Mouse (Mus musculus): ENCODE data around the gene Mtg2. TPM values are rescaled to one million over a fixed set of nuclear protein-coding genes. Genes with fewer than 3 reads are reported as not detected.

The Mtg2 gene
- polyA plus RNA-seq, 2 experiments, result 22.1 to 29.8 TPM

DNA sequence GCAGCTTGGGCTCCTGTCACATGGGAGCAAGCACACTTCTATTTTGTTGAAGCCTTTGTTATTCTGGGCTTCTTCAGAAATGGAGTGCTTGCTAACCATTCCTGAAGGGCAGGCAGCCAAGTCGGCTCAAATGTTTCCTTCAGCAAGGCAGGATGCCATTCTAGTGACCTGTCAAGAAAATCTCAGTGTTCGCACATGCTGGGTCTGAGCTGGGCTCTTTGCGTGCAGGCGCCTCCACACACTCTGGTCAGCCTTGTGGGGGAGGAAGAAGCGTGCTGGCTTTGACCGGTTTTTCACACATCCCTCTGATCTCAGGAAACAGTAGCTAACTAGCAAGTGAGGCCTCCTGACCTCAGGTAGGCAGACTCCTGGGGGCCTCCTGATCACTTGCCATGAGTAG lies 44.9 kb downstream of the Mtg2 start:
- WGBS, result 46% methylated on average over 6 of the region's 6 CpGs
- Histone ChIP-seq H3K9ac (ENCODE audit: low read depth, low read length, severe bottlenecking) (no peak overlapping the region), H3K36me3 (ENCODE audit: control insufficient read depth, insufficient read depth, low read length) (no peaks in the 10 kb centered on the region), H3K9me3 (ENCODE audit: control insufficient read depth, low read length) (no peaks in the 10 kb centered on the region), H3K4me1 (ENCODE audit: control insufficient read depth, insufficient read depth, low read length) (peaks cover 10% of the 10 kb centered on the region), H3K4me3 (replicated peaks; ENCODE audit: low read length) (no peak overlapping the region), H3K4me2 (replicated peaks; ENCODE audit: low read depth, low read length, severe bottlenecking) (no peak overlapping the region), H3K27ac (replicated peaks; ENCODE audit: low read depth, low read length) (no peak overlapping the region), H3K27me3 (ENCODE audit: control insufficient read depth, insufficient read depth, low read length) (no peaks in the 10 kb centered on the region)
- ATAC-seq (ENCODE audit: low FRiP score, low read depth) (no peak), DNase-seq (ENCODE audit: low spot score) (no peak)
- no peak for TF ChIP-seq POLR2A (IDR thresholded peaks at IDR 0.05; ENCODE audit: borderline replicate concordance, extremely low read depth, insufficient read depth, insufficient read length)

DNA sequence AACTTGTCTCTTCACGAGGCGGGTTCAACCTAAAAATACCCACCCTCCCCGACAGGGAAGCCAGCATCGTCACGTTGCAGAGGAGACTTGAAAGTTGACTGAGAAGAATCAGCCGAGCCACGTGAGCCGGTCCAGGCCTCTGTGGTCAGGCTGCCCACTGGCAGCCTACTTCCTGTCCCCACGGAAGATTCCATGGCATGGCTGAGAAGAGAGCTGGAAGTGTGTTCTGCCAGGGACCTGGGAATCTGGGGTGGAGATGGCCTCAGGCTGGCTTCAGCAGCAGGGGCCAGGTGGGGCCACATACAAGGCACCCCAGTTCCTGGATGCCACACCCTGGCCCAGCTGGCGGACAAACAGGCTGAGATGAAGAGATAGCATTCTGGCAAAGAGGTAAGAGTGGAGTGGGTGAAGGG lies 45.7 kb downstream of the Mtg2 start:
- H3K27ac ChIP-seq (replicated peaks; ENCODE audit: low read depth, low read length), result no peak overlapping the region
- peaks cover 11% of the 10 kb centered on the region for H3K4me1 ChIP-seq (ENCODE audit: control insufficient read depth, insufficient read depth, low read length)
- H3K4me3 ChIP-seq (replicated peaks; ENCODE audit: low read length), result no peak overlapping the region
- no peaks in the 10 kb centered on the region for H3K27me3 ChIP-seq (ENCODE audit: control insufficient read depth, insufficient read depth, low read length)
- DNase-seq (ENCODE audit: low spot score), result no peak
- 66% methylated on average over 10 of the region's 10 CpGs for WGBS
- ATAC-seq (ENCODE audit: low FRiP score, low read depth), result no peak
- no peaks in the 10 kb centered on the region for H3K9me3 ChIP-seq (ENCODE audit: control insufficient read depth, low read length)
- no peak overlapping the region for H3K4me2 ChIP-seq (replicated peaks; ENCODE audit: low read depth, low read length, severe bottlenecking)
- no peaks in the 10 kb centered on the region for H3K36me3 ChIP-seq (ENCODE audit: control insufficient read depth, insufficient read depth, low read length)
- H3K9ac ChIP-seq (ENCODE audit: low read depth, low read length, severe bottlenecking), result no peak overlapping the region
- no peak for TF ChIP-seq POLR2A (IDR thresholded peaks at IDR 0.05; ENCODE audit: borderline replicate concordance, extremely low read depth, insufficient read depth, insufficient read length)

DNA sequence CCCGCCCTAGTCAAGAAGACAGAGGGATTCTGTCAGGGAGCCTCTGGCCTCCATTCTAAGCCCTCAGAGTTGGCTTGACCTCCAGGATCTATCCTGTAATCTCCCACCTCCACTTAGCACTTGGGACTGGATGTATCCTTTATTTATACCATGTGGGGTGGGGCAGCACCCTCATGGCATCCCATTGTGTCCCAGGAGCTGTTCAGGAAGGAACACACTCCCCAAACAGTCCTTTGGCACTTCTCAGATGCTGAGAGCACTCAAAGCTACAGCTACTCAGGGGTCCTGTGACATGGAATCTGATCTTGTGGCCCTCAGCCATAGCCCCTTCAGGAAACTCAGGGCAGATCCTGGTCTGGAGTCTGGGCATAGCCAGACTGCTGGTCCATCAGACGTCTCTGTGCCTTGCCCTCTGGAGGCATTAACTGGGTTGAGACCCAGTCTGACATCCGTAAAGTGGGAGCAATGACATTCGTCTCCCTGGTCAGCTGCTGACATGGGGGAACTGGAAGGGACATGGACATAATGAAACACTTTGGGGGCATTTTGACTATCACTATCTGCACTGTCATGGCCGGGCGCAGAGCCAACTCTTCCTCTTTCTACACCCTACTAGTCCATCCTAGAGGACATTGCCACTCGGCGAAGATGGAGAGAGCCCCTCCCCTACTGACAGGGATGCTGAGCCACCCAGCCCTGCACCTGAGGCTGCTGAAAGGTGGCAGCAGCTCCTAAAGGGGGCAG lies 46.5 kb downstream of the Mtg2 start:
- WGBS, result 65% methylated on average over 8 of the region's 8 CpGs
- Histone ChIP-seq H3K36me3 (ENCODE audit: control insufficient read depth, insufficient read depth, low read length) (no peaks in the 10 kb centered on the region), H3K9me3 (ENCODE audit: control insufficient read depth, low read length) (no peaks in the 10 kb centered on the region), H3K27me3 (ENCODE audit: control insufficient read depth, insufficient read depth, low read length) (no peaks in the 10 kb centered on the region), H3K9ac (ENCODE audit: low read depth, low read length, severe bottlenecking) (no peak overlapping the region), H3K4me1 (ENCODE audit: control insufficient read depth, insufficient read depth, low read length) (peaks cover 11% of the 10 kb centered on the region), H3K27ac (replicated peaks; ENCODE audit: low read depth, low read length) (no peak overlapping the region), H3K4me3 (replicated peaks; ENCODE audit: low read length) (no peak overlapping the region), H3K4me2 (replicated peaks; ENCODE audit: low read depth, low read length, severe bottlenecking) (no peak overlapping the region)
- no peak for TF ChIP-seq POLR2A (IDR thresholded peaks at IDR 0.05; ENCODE audit: borderline replicate concordance, extremely low read depth, insufficient read depth, insufficient read length)
- ATAC-seq (ENCODE audit: low FRiP score, low read depth) (no peak), DNase-seq (ENCODE audit: low spot score) (no peak)

DNA sequence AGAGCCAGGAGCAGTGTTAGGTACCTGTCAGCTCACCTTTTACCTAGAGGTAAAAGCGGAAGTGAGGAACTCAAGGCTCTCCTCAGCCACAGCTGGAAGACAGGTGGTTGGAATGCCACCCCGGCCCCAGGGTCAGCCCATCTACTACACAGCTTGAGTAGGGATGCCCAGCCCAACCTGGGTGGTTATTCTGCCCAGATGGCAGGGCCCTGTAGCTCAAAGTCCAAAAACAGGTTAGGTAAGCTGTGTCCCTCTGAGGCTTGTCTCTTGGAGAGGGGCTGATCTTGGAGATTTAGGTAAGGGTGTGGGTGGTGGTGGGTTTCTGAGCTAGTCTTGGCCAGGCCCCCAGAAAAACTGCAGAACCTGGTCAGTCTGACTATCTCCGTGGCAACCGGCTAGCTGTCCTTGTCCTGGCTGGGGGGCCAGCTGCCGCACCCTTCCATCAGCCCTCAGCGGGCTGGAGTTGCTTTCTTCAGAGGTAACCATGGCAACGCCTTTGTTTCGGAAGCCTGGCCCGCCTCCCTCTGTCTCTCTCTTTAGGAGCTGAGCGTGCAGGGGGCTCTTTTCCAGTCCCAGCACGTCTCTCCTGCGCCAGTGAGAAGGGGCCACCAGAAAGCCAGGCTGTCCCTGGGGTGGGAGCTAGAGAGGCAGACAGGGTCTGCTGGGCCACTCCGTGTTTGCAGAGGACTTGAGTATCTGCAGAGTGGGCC lies 47.3 kb downstream of the Mtg2 start:
- H3K27me3 ChIP-seq (ENCODE audit: control insufficient read depth, insufficient read depth, low read length), result no peaks in the 10 kb centered on the region
- no peaks in the 10 kb centered on the region for H3K9me3 ChIP-seq (ENCODE audit: control insufficient read depth, low read length)
- H3K36me3 ChIP-seq (ENCODE audit: control insufficient read depth, insufficient read depth, low read length), result no peaks in the 10 kb centered on the region
- H3K27ac ChIP-seq (replicated peaks; ENCODE audit: low read depth, low read length), result no peak overlapping the region
- peaks cover 11% of the 10 kb centered on the region for H3K4me1 ChIP-seq (ENCODE audit: control insufficient read depth, insufficient read depth, low read length)
- TF ChIP-seq POLR2A (IDR thresholded peaks at IDR 0.05; ENCODE audit: borderline replicate concordance, extremely low read depth, insufficient read depth, insufficient read length), result no peak
- WGBS, result 12% methylated on average over 13 of the region's 13 CpGs
- H3K4me3 ChIP-seq (replicated peaks; ENCODE audit: low read length), result no peak overlapping the region
- ATAC-seq (ENCODE audit: low FRiP score, low read depth) (no peak), DNase-seq (ENCODE audit: low spot score) (peak; percentile 26)
- no peak overlapping the region for H3K9ac ChIP-seq (ENCODE audit: low read depth, low read length, severe bottlenecking)
- no peak overlapping the region for H3K4me2 ChIP-seq (replicated peaks; ENCODE audit: low read depth, low read length, severe bottlenecking)

DNA sequence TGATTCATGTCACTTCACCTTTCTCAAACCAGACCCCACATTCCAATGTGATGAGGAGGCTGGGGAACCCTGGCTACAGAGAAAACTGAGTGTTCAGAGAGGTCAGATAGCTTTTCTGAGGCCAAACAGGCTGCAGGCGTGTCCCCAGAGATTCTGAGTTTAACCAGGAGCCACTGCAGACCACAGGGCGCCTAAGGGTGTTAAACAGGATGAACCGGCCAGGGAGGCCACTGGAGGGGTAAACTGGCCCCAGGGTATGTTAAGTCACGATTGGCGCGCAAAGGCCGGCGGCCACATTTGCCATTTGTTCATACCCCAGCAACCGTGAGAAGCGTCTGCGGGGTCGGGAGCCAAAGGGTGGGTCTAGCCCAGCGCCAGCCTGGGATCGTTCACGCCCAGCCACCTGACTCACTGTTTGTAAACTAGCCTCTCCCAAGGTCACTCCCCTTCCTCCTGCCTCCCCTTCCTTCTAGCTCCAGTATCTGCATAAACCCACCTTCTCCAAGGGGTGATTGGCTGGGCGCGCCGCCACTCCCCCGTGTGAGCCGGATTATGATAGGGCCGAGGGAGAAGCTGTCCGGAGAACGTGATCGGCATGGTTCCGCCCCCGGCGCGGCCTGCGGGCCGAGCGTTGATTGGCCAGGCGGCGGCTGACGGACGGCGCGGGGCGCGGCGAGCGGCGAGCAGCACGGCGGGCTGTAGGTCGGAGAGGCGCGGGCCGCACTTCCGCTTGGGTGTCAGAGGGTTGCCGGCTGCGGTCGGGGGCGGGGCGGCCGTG lies 48.5 kb downstream of the Mtg2 start, which contains the start of gene Osbpl2:
TSS of gene Osbpl2 (plus strand) at position 646 of the 778 bp plus-strand sequence.
- H3K36me3 ChIP-seq (ENCODE audit: control insufficient read depth, insufficient read depth, low read length), result no peaks in the 10 kb centered on the region
- H3K4me1 ChIP-seq (ENCODE audit: control insufficient read depth, insufficient read depth, low read length), result peaks cover 11% of the 10 kb centered on the region
- peak within 1 kb of the TSS; percentile 88 for H3K4me3 ChIP-seq (replicated peaks; ENCODE audit: low read length)
- no peak for TF ChIP-seq POLR2A (IDR thresholded peaks at IDR 0.05; ENCODE audit: borderline replicate concordance, extremely low read depth, insufficient read depth, insufficient read length)
- peak within 1 kb of the TSS; percentile 82 for H3K9ac ChIP-seq (ENCODE audit: low read depth, low read length, severe bottlenecking)
- WGBS, result under 1% methylated on average over 45 of the region's 55 CpGs
- H3K4me2 ChIP-seq (replicated peaks; ENCODE audit: low read depth, low read length, severe bottlenecking), result peak within 1 kb of the TSS; percentile 84
- H3K27me3 ChIP-seq (ENCODE audit: control insufficient read depth, insufficient read depth, low read length), result no peaks in the 10 kb centered on the region
- ATAC-seq (ENCODE audit: low FRiP score, low read depth) (peak; percentile 98), DNase-seq (ENCODE audit: low spot score) (peak; percentile 97)
- no peak within 1 kb of the TSS; the same call in 1 of the 2 replicates for H3K27ac ChIP-seq (replicated peaks; ENCODE audit: low read depth, low read length)
- H3K9me3 ChIP-seq (ENCODE audit: control insufficient read depth, low read length), result no peaks in the 10 kb centered on the region
